Mouse (Mus musculus) ES-E14 (cell line): Measurements from ENCODE around the gene Rpusd3.

Experiments used
- CHD2 ChIP-seq: IDR thresholded peaks from 2 replicates; pipeline ENCODE4 v1.6.1; 2014; ENCODE audit warnings: mild to moderate bottlenecking, low read depth, low read length, inconsistent platforms
- HCFC1 ChIP-seq: IDR thresholded peaks from 2 replicates; pipeline ENCODE4 v1.6.1; 2012; ENCODE audit warnings: low read length, inconsistent platforms, borderline replicate concordance; ENCODE audit not compliant: insufficient read depth
- MAFK ChIP-seq: IDR thresholded peaks from 2 replicates; pipeline ENCODE4 v1.6.1; 2014; ENCODE audit warnings: mild to moderate bottlenecking, low read depth, low read length, inconsistent platforms; ENCODE audit not compliant: insufficient read depth
- ZC3H11A ChIP-seq: IDR thresholded peaks from 2 replicates; pipeline ENCODE4 v1.6.1; 2012; ENCODE audit warnings: low read depth, mild to moderate bottlenecking, inconsistent platforms, low read length, borderline replicate concordance
- ZNF384 ChIP-seq: IDR thresholded peaks from 2 replicates; pipeline ENCODE4 v1.6.1; 2012; ENCODE audit warnings: low read depth, low read length, inconsistent platforms

DNA sequence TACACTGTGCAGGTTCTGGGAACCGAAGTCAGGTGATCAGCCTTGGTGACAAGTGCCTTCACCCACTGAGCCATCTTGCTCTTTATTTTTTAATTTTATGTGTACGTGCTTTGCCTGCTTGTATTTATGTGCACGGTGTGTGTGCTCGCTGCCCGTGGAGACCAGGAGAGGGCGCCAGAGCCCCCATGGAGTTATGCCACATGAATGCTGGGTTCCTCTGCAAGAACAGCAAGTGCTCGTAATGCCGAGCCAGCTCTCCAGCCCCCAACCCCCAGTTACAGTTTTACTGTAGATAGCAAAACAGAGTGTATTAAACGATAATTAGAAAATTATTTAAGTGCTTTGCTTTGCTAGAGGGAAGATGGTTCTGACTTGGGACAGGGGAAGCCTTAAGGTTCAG, 12.5 kb downstream of the Rpusd3 start:
- TF ChIP-seq HCFC1 (no peak), ZC3H11A (no peak), MAFK (no peak), ZNF384 (no peak), CHD2 (no peak)
